Mouse (Mus musculus) right cerebral cortex, postnatal 10 days (tissue): Measurements from ENCODE around the gene Tnnc2.

ENCODE experiments used
- DNase-seq, 2 experiments: peaks; one replicate each; pipeline ENCODE4 v3.0.0; 2021; ENCODE audit warnings: low spot score in 2 of 2

Tnnc2 gene

GRCm38 (mm10) chr2:164795868-164796267, 16.1 kb upstream of the Tnnc2 start:
- DNase-seq: no peak

GRCm38 (mm10) chr2:164794293-164794692, 14.5 kb upstream of the Tnnc2 start:
- DNase-seq: peak; percentile 89 to 90

- no peak for DNase-seq
These were observed 14.0 kb upstream of the Tnnc2 start for GRCm38 (mm10) chr2:164793772-164794171.

- DNase-seq: peak; percentile 47 to 60
These were observed 13.5 kb upstream of the Tnnc2 start for GRCm38 (mm10) chr2:164793236-164793635.

DNA sequence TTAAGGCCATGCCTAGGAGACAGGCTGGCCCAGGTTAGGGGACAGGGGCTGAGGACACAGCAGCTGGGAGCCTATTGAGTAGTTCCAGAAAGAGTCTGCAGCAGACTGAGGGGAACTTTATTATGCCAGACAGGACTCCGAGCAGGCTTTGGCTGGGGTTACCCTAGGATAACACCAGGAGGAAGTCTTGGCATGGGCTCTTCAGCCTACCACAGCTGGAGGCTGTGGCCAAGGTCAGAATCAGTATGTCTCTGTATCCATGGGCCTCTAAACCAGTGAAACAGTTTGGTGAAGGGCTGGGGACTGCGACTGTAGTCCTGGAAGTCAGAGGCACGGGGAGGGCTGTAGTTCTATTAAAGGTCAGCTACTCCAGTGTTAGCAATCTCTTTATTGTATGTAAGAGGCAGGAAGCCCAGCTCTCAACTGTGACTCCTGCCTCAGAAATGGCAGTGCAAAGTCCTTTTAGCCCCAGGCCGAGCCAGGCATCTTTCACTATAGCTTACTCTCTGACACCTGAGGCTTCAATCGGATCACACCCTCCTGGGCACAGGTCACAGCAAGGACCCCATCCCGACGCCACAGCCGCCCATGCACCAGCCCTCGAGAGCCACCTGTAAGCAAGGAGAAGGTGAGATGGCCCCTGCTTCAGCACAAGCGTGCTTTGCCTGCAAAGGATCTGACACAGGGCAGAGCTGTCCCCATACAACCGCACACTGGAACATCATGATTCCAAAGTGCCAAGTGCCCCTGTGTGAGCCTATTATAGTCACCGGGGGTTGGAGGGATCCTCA, 12.8 kb upstream of the Tnnc2 start:
- DNase-seq: no peak

- no peak for DNase-seq
These were observed 12.1 kb upstream of the Tnnc2 start for GRCm38 (mm10) chr2:164791841-164792261.

- no peak for DNase-seq
These were observed 10.7 kb upstream of the Tnnc2 start for GRCm38 (mm10) chr2:164790451-164790850.

- DNase-seq: no peak
These were observed 8.6 kb upstream of the Tnnc2 start for GRCm38 (mm10) chr2:164788411-164788810.

GRCm38 (mm10) chr2:164787779-164788178, 8.0 kb upstream of the Tnnc2 start:
- DNase-seq: no peak

DNA sequence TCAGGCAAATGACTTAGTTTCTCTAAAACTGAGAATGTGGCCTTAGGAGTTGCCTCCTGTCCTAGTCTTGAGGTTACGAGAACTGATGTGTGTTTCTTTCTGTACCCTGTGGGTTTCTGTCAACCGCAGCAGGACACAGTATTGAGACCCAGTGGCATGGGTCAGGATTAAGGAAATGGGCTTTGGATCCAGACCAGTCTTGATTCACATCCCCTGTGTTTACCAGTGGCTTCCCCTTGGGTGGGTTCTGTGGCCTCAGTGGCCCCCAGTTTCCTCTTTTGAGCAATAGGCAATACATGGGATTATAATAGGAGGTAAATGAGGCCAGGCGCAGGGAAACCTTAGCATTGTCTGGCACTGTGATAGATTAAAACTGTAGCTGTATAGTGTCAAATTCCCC, 7.3 kb upstream of the Tnnc2 start:
- no peak for DNase-seq

GRCm38 (mm10) chr2:164786388-164786885, 6.7 kb upstream of the Tnnc2 start:
- peak in 1 of 2 experiments; percentile 49 for DNase-seq

DNA sequence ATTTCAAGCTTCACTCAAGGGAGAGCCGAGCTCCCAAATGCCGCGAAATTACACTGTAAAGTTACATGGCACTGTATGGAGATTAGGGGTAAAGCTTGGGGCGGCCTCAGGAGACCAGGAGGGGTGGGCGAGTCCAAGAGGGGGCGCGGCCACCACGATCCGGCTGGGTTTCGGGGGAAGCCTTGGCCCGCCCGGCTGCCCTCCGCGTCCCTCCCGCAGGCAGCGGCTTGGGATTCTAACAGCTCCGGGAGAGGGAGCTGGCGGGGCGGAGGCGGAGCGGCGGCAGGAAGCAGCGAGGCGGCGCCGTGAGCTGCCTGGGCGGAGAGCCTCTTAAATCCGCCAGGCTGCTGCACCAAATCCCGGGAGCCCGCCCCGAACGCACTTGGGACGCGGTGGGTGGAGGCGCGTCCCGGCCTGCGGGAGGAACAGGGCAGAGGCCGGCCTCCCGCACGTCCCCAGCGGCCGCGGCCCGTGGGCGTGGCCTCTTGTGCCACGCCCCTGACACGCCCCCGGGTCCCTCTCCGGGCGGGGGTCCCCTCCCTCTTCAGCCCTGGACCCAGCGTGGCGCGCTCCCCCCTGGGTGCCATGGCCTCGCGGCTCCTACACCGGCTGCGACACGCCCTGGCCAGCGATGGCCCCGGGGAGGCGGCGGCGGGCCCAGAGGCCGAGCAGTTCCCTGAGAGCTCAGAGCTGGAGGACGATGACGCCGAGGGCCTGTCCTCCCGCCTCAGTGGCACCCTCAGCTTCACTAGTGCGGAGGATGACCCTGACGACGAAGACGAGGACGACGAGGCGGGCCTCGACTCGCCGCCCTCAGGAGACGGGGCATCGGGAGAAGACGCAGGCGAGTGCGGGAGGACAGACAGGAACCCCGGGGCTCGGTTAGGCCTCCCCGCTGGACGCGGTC, 6.0 kb upstream of the Tnnc2 start, which contains the start of gene Snx21:
Gene Snx21, plus strand, starts transcription at position 343 of the 907 bp plus-strand sequence.
- peak; percentile 89 for DNase-seq

- DNase-seq: no peak
These were observed 5.2 kb upstream of the Tnnc2 start for GRCm38 (mm10) chr2:164784869-164785420.

DNA sequence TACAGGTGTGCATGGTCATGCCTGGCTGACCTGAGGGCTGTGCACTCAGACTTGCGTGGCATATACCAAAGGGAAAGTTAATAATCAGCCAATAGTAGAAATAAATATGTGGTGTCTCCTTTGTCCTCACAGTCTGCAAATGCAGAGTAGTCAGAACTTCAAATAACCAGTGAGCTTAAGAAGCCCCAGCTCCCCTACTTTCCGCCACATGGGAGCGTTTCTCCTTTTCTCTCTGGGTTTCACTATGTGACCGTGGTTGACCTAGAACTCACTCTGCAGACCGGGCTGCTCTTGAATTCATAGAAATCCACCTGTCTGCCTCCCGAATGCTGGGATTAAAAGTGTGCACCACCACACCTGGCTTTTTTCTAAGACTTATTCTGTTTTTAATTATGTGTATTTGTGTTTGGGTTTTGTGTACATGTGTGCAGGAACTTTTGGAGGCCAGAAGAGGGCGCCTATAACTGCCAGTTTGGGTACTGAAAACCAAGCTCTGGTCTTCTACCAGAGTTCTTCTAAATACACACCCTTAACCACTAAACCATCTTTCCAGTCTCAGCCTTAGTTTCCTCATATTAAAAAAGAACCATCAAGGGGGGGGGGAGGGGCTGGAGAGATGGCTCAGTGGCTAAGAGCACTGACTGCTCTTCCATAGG, 4.3 kb upstream of the Tnnc2 start:
- DNase-seq: no peak

DNA sequence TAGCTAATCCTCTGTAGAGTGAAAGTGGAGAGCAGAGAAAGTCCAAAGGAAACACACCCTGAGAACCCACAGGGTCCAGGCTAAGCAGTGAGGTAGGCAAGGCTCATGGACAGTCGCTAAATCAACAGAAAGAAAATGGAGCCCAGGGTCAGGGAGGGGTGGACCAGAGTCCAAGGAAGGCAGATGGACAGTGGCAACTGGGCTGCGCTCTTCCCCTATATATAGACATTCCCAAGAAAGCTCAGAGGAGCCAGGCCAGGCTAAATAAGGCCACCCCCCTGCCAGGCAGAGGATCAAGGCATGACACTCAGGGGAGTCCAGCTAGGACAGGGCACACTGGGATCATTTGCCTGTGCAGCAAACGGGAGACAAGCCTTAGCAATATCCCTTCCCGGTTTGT, 2.1 kb upstream of the Tnnc2 start:
- DNase-seq: no peak

- DNase-seq: no peak
These were observed 958 bp downstream of the Tnnc2 start for GRCm38 (mm10) chr2:164778809-164779208.

DNA sequence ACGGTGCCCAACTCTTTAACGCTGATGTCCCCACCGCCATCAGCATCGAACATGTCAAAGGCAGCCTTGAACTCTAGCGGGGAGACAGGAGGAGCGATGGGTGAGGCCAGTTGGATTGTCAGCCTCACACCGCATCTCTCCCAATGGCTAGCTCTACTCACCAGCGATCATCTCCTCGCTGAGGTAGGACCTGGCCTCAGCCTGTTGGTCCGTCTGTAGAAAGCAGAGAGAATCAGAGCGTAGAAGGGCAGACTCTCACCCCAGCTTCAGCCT, 1.8 kb downstream of the Tnnc2 start:
- DNase-seq: no peak

DNA sequence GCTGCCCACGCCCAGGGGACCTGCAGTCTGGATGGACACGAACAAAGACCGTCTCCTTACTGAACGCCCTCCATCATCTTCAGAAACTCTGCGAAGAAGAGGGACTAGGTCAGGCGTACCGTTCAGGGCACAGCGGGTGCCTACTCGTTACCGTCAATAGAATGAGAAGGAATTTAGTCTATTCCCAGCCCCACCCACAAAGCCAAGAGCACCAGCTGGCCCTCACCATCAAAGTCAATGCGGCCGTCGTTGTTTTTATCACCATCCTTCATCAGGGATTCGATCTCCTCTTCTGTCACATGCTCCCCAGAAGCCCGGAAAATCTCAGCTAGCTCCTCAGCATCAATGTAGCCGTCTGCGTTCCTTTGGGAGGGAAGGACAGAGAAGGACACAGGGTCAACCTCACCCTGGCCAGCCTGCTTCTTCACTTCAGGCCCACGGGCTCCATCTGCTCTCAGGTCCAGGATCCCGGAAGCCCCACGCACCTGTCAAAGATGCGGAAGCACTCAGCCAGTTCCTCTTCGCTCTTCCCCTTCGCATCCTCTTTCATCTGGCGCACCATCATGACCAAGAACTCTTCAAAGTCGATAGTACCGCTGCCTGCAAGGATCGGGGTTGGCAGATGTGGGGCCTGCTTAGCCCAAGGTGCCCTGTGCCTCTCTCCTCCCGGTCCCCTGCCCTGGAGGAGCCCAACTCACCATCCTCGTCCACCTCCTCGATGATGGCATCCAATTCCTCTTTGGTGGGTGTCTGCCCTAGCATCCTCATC, 2.3 kb downstream of the Tnnc2 start:
- no peak for DNase-seq

DNA sequence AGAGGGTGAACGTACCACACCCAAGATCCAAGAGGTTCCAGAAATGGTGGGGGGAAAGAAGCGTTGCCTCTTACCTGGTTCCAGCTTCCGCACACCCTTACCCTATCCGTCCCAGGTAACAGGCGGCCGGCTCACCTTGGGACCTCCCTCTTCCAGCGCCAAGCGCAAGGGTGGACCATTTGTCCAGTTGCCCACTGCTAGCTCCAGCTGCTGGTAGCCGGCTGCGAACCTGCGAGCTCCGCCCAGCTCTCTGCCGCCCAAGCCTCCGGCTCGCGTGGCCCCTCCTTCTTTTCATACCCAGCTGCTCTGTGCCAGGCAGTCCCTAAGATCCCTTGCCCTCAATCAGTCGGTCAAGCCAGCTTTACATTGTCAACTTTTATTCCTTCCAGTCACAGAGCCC, 3.0 kb downstream of the Tnnc2 start:
- DNase-seq: no peak

- no peak for DNase-seq
These were observed 3.6 kb downstream of the Tnnc2 start for GRCm38 (mm10) chr2:164776130-164776529.

DNA sequence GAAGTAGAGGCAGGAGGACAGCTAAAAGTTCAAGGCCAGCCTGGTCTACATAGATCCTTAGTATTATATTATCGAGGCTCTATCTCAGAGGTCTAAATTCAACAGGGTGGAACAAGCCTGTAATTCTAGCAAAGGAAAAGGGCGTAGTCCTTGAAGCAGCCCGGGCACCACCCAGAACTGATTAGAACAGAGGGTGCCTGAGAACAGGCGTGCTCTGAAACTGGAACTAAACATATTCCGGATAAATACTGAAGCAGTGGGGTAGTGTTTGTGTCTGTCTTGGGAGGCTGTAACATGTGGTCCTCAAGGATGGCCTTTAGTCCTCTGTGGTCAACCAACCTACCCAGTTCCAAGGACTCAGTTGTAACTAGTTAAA, 5.8 kb downstream of the Tnnc2 start:
- DNase-seq: no peak
